Mouse (Mus musculus) forebrain, embryonic 15.5 days (tissue): ENCODE results near the gene Nudt14. TPM values are rescaled to one million over a fixed set of nuclear protein-coding genes. Genes with fewer than 3 reads are reported as not detected.

Experiments
- ATAC-seq: fragments of 200-750 bp; cut with Nextera tagmentation; replicated peaks from 2 replicates; pipeline ENCODE4 v1.8.0; 2017; ENCODE audit warnings: mild to moderate bottlenecking, moderate TSS enrichment, moderate library complexity
- H3K27ac ChIP-seq: fragments of 300-500 bp; sonication (generic); replicated peaks from 2 replicates; pipeline ENCODE4 v1.5.1; 2015; ENCODE audit warnings: mild to moderate bottlenecking, inconsistent platforms
- H3K27me3 ChIP-seq: fragments of 300-500 bp; sonication (generic); 2 replicates; pipeline ENCODE4 v1.6.1; 2015; ENCODE audit warnings: inconsistent platforms
- H3K36me3 ChIP-seq: fragments of 300-500 bp; sonication (generic); 2 replicates; pipeline ENCODE4 v1.6.1; 2015; ENCODE audit warnings: mild to moderate bottlenecking, inconsistent platforms
- H3K4me1 ChIP-seq: fragments of 300-500 bp; sonication (generic); 2 replicates; pipeline ENCODE4 v1.6.1; 2015; ENCODE audit warnings: inconsistent platforms
- H3K4me2 ChIP-seq: fragments of 300-500 bp; sonication (generic); replicated peaks from 2 replicates; pipeline ENCODE4 v1.6.1; 2015; ENCODE audit warnings: mild to moderate bottlenecking, inconsistent platforms
- H3K4me3 ChIP-seq: fragments of 300-500 bp; sonication (generic); 2 replicates; pipeline ENCODE4 v1.5.1; 2015; ENCODE audit warnings: mild to moderate bottlenecking, inconsistent platforms
- H3K9ac ChIP-seq: fragments of 300-500 bp; sonication (generic); replicated peaks from 2 replicates; pipeline ENCODE4 v1.6.1; 2015; ENCODE audit warnings: mild to moderate bottlenecking, inconsistent platforms
- H3K9me3 ChIP-seq: fragments of 300-500 bp; sonication (generic); 2 replicates; pipeline ENCODE4 v1.6.1; 2016; ENCODE audit warnings: inconsistent platforms
- WGBS: fragments of 180-500 bp; shearing (Covaris S2); methylation state at CpG from one replicate; pipeline ENCODE4 v1.1.7; 2015; ENCODE audit warnings: mixed read lengths; 5-methylcytosine and 5-hydroxymethylcytosine counted together
- microRNA-seq: library from miRNA; unstranded; fragments of <30 nt; microRNA quantifications from one replicate; pipeline ENCODE4, GENCODE M21; 2016
- polyA plus RNA-seq: library from polyadenylated mRNA; unstranded; fragments of >200 nt; fragmentation: Nextera tagmentation; extraction: Ambion mirVana; gene quantifications from 2 replicates; pipeline ENCODE4 v1.2.1, GENCODE M21; 2015

The Nudt14 gene
- polyA plus RNA-seq, 1 experiment from 2014 or later = 63.2 TPM

DNA sequence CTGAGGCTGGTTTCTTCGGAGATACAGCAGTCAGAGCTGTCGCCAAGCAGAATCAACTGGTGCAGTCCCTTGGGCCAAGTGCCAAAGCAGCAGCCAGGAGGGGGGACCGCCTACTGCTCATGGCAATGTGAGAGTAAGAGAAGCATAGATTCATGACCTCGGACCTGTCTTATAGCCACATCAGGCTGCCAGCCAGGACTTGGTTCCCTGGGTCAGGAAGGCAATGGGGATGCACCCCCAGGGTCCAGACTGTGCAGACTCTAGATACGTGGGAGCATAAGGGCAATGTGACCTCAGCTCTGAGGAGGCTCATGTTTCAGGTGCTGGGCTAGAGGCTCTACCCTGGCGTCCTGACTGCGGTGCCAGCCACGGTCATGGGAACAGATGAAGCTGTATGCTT lies 38.0 kb downstream of the Nudt14 start:
- ATAC-seq = no peak
- 60% methylated on average over 8 of the region's 8 CpGs for WGBS

DNA sequence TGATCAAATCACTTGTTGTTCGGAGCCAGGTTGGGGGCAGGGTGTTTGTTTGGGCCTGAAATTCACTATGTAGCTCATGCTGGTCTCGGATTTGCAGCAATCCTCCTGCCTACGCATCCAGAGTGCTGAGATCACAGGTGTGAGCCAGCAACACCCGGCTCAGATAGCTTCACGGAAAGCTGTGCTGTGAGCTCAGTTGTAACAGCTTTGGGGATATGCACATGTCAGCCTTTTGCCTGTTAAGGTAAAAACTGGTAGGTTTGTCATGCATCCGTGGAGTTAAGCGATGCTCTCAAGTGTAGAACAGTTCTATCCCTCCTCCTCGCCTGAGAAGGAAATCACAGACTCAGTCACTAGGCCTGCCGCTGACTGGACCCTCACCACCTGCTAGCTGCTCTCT lies 41.3 kb downstream of the Nudt14 start:
- H3K9ac ChIP-seq = no peak overlapping the region
- 80% methylated on average over 9 of the region's 9 CpGs for WGBS
- H3K4me2 ChIP-seq = no peak overlapping the region
- H3K9me3 ChIP-seq = no peaks in the 10 kb centered on the region
- H3K4me1 ChIP-seq = peaks cover 6% of the 10 kb centered on the region
- no peaks in the 10 kb centered on the region for H3K27me3 ChIP-seq
- 0 out of 2 replicates have a peak, but pooled peaks cover 5% of the 10 kb centered on the region for H3K36me3 ChIP-seq
- H3K4me3 ChIP-seq = no peak overlapping the region
- no peak overlapping the region for H3K27ac ChIP-seq
- no peak for ATAC-seq

More for the DNA sequence above, 38.0 kb downstream of the Nudt14 start:
- Histone ChIP-seq H3K27me3 (no peaks in the 10 kb centered on the region), H3K9ac (no peak overlapping the region), H3K4me1 (no peaks in the 10 kb centered on the region), H3K27ac (no peak overlapping the region), H3K4me3 (no peak overlapping the region), H3K36me3 (peaks cover 16% of the 10 kb centered on the region), H3K4me2 (no peak overlapping the region), H3K9me3 (no peaks in the 10 kb centered on the region)

DNA sequence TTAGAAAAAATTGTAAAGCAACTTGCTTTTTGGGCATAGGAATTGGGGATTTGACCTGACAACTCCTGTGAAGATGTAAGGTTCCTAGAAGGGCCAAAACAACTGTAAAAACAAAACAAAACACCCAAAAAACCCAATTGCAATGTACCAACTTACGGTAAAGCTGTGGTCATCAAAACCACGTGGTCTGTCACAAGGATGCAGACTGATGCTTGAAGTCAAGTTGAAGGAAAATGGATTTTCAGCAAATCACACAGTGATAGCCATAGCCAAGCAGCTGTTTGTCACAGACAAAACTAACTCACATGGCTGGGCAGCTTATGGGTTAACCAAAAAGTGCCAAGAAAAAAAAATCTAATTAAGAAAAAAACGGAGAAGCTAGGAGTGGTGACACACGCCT lies 43.0 kb downstream of the Nudt14 start:
- no peak overlapping the region for H3K4me3 ChIP-seq
- H3K4me1 ChIP-seq = peaks cover 6% of the 10 kb centered on the region
- H3K9ac ChIP-seq = no peak overlapping the region
- H3K9me3 ChIP-seq = no peaks in the 10 kb centered on the region
- ATAC-seq = no peak
- WGBS = 42% methylated on average over 4 of the region's 4 CpGs
- H3K4me2 ChIP-seq = no peak overlapping the region
- H3K27ac ChIP-seq = no peak overlapping the region
- no peaks in the 10 kb centered on the region for H3K27me3 ChIP-seq
- H3K36me3 ChIP-seq = no peaks in the 10 kb centered on the region

DNA sequence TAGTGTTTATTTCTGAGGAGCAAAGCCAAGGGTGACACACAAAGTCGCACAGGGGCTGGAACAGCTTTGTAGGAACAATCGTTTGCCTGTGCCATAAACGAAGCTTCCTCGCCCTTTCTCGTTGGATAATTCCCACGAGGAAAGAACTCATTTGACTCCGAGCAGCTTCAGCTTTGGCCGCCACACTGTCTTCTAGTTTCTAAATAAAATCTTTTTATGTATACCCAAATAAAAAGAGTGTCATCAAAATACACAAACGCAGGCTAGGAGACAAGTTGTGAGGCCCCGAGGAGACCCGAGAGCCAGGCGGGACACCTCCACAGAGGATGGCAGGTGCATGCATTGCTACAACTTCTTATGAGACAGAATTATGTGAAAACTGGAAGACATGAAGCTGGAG lies 43.6 kb downstream of the Nudt14 start:
- no peaks in the 10 kb centered on the region for H3K36me3 ChIP-seq
- no peak overlapping the region for H3K27ac ChIP-seq
- H3K4me1 ChIP-seq = peaks cover 6% of the 10 kb centered on the region
- no peak overlapping the region for H3K4me3 ChIP-seq
- H3K9me3 ChIP-seq = no peaks in the 10 kb centered on the region
- no peak for ATAC-seq
- no peak overlapping the region for H3K4me2 ChIP-seq
- no peaks in the 10 kb centered on the region for H3K27me3 ChIP-seq
- WGBS = 66% methylated on average over 12 of the region's 12 CpGs
- H3K9ac ChIP-seq = no peak overlapping the region

GRCm38 (mm10) chr12:112897522-112898212 lies 44.3 kb downstream of the Nudt14 start:
- Histone ChIP-seq H3K4me3 (no peak overlapping the region), H3K4me1 (peaks cover 6% of the 10 kb centered on the region), H3K27ac (no peak overlapping the region), H3K4me2 (no peak overlapping the region; the same call in 1 of the 2 replicates), H3K27me3 (no peaks in the 10 kb centered on the region), H3K9me3 (no peaks in the 10 kb centered on the region), H3K9ac (no peak overlapping the region), H3K36me3 (no peaks in the 10 kb centered on the region)
- ATAC-seq = no peak; the same call in 1 of the 2 replicates
- WGBS = 35% methylated on average over 16 of the region's 16 CpGs

DNA sequence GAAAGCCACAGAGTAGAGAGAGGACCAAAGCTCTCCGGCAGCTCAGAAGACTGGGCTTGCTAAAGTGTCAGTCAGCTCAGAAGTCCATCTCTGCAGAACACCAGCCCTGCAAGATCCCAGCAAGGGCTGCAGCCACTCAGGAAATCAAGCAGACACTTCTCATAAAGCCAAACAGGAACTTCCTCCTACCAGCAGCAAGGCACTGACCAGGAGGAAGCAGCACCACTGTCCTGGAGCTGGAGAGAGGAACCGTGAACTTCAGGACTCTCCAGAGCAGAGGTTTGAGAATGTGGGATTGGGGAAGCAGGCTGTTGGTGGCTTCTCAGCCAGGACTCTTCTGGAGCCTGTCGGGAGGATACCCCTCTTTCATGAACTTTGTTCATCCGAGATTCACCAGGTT lies 47.0 kb downstream of the Nudt14 start:
- peaks cover 6% of the 10 kb centered on the region for H3K4me1 ChIP-seq
- WGBS = 71% methylated on average over 4 of the region's 4 CpGs
- no peaks in the 10 kb centered on the region for H3K27me3 ChIP-seq
- no peak for ATAC-seq
- H3K9me3 ChIP-seq = no peaks in the 10 kb centered on the region
- H3K4me3 ChIP-seq = no peak overlapping the region
- no peak overlapping the region for H3K9ac ChIP-seq
- no peaks in the 10 kb centered on the region for H3K36me3 ChIP-seq
- H3K27ac ChIP-seq = no peak overlapping the region
- H3K4me2 ChIP-seq = no peak overlapping the region

DNA sequence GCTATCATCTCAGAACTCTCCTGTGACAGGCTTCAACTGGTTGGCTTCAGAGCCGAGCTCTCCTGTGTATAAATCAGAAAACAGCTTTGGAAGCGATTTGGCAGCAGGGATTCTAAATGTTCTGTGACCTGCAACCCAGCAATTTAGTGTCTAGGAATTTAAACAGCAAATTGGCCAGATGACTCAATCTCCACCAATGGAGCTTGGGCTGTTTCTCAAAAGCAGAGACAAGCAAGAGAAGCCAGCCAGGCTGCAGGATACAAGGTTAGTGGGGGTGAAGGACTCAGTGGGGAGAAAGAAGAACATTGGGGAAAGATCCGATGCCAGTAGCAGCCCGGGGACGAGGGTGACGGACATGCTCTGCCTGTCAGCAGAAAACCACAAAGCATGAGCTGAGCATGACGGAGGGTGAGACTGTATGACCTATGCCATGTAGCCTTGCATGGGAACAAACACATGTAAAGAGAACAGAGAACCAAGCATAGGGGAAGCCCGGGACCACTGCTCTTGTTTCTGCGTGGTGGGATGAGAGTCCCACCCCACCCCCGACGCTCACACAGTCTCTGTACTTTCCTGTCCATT lies 47.5 kb downstream of the Nudt14 start:
- WGBS = 70% methylated on average over 11 of the region's 11 CpGs
- Histone ChIP-seq H3K27ac (no peak overlapping the region), H3K36me3 (no peaks in the 10 kb centered on the region), H3K9me3 (no peaks in the 10 kb centered on the region), H3K9ac (no peak overlapping the region), H3K4me1 (peaks cover 6% of the 10 kb centered on the region), H3K4me2 (no peak overlapping the region), H3K4me3 (no peak overlapping the region), H3K27me3 (no peaks in the 10 kb centered on the region)
- ATAC-seq = no peak

- H3K4me3 ChIP-seq = no peak overlapping the region
- 68% methylated on average over 7 of the region's 7 CpGs for WGBS
Measured at GRCm38 (mm10) chr12:112885465-112885864, 56.5 kb downstream of the Nudt14 start.

More at GRCm38 (mm10) chr12:112885465-112885864, 56.5 kb downstream of the Nudt14 start:
- no peaks in the 10 kb centered on the region for H3K4me1 ChIP-seq
- H3K9ac ChIP-seq = no peak overlapping the region
- no peaks in the 10 kb centered on the region for H3K36me3 ChIP-seq
- no peak overlapping the region for H3K27ac ChIP-seq
- no peaks in the 10 kb centered on the region for H3K9me3 ChIP-seq
- no peaks in the 10 kb centered on the region for H3K27me3 ChIP-seq
- ATAC-seq = no peak
- no peak overlapping the region for H3K4me2 ChIP-seq

Small RNA genes within 50 kb of the gene (microRNA-seq; reads per million reads assigned to microRNA genes)
- not detected for gene Mir6941

Other genes starting within 250 kb of the Nudt14 start
- gene Cep170b, start 221.7 kb downstream of the Nudt14 start, polyA plus RNA-seq = 24.0 and 27.0 TPM in 2 replicates
- 5.3 and 6.2 TPM in 2 replicates for gene Pld4, start 181.5 kb downstream of the Nudt14 start, polyA plus RNA-seq
- 0.92 and 1.1 TPM in 2 replicates for gene Ahnak2, start 139.5 kb downstream of the Nudt14 start, polyA plus RNA-seq
- gene Clba1, start 133.2 kb downstream of the Nudt14 start, polyA plus RNA-seq = 16.9 and 18.5 TPM in 2 replicates
- 81.3 and 82.0 TPM in 2 replicates for gene Cdca4, start 112.7 kb downstream of the Nudt14 start, polyA plus RNA-seq
- gene Gpr132, start 73.9 kb downstream of the Nudt14 start, polyA plus RNA-seq = not detected in 2 replicates
- 8.3 and 9.1 TPM in 2 replicates for gene Jag2, start 12.3 kb downstream of the Nudt14 start, polyA plus RNA-seq
- 46.1 and 48.1 TPM in 2 replicates for gene Btbd6, start 34.4 kb upstream of the Nudt14 start, polyA plus RNA-seq
- gene Brf1, start 58.6 kb upstream of the Nudt14 start, polyA plus RNA-seq = 67.3 and 67.7 TPM in 2 replicates
- 22.6 and 24.4 TPM in 2 replicates for gene Pacs2, start 72.4 kb upstream of the Nudt14 start, polyA plus RNA-seq
- gene Tex22, start 132.4 kb upstream of the Nudt14 start, polyA plus RNA-seq = 0.18 and 0.37 TPM in 2 replicates
- gene Mta1, start 156.2 kb upstream of the Nudt14 start, polyA plus RNA-seq = 15.2 and 17.9 TPM in 2 replicates
- 407 and 414 TPM in 2 replicates for gene Crip2, start 198.1 kb upstream of the Nudt14 start, polyA plus RNA-seq
- gene Crip1, start 204.2 kb upstream of the Nudt14 start, polyA plus RNA-seq = 29.1 and 31.5 TPM in 2 replicates
- 22.6 and 24.9 TPM in 2 replicates for gene Tedc1, start 214.3 kb upstream of the Nudt14 start, polyA plus RNA-seq
- gene Tmem121, start 243.8 kb upstream of the Nudt14 start, polyA plus RNA-seq = 38.9 and 41.1 TPM in 2 replicates